Mouse (Mus musculus): ENCODE measurements around the gene Veph1. TPM values are rescaled to one million over a fixed set of nuclear protein-coding genes. Genes with fewer than 3 reads are reported as not detected.

The Veph1 gene
- total RNA-seq, 2 experiments from 2014 or later = not detected

- ATAC-seq (replicated peaks; ENCODE audit: low FRiP score, low TSS enrichment, poor library complexity, severe bottlenecking) = no peak
Observed at GRCm38 (mm10) chr3:66055652-66056051, 241.0 kb downstream of the Veph1 start.

GRCm38 (mm10) chr3:66050092-66050886 is 246.3 kb downstream of the Veph1 start:
- no peak for ATAC-seq (replicated peaks; ENCODE audit: low FRiP score, low TSS enrichment, poor library complexity, severe bottlenecking)

GRCm38 (mm10) chr3:66040857-66041494 is 255.7 kb downstream of the Veph1 start:
- no peak for ATAC-seq (replicated peaks; ENCODE audit: low FRiP score, low TSS enrichment, poor library complexity, severe bottlenecking)

GRCm38 (mm10) chr3:66035226-66035625 is 261.4 kb downstream of the Veph1 start:
- ATAC-seq (replicated peaks; ENCODE audit: low FRiP score, low TSS enrichment, poor library complexity, severe bottlenecking) = no peak

- no peak for ATAC-seq (replicated peaks; ENCODE audit: low FRiP score, low TSS enrichment, poor library complexity, severe bottlenecking)
Observed at GRCm38 (mm10) chr3:66033346-66033745, 263.3 kb downstream of the Veph1 start.

- ATAC-seq (replicated peaks; ENCODE audit: low FRiP score, low TSS enrichment, poor library complexity, severe bottlenecking) = no peak
Observed at GRCm38 (mm10) chr3:66025454-66025853, 271.2 kb downstream of the Veph1 start.

- no peak for ATAC-seq (replicated peaks; ENCODE audit: low FRiP score, low TSS enrichment, poor library complexity, severe bottlenecking)
Observed at GRCm38 (mm10) chr3:66024220-66024792, 272.3 kb downstream of the Veph1 start.

- ATAC-seq (replicated peaks; ENCODE audit: low FRiP score, low TSS enrichment, poor library complexity, severe bottlenecking) = no peak
Observed at GRCm38 (mm10) chr3:66019171-66019570, 277.5 kb downstream of the Veph1 start.

- ATAC-seq (replicated peaks; ENCODE audit: low FRiP score, low TSS enrichment, poor library complexity, severe bottlenecking) = no peak
Observed at GRCm38 (mm10) chr3:66007632-66008401, 288.8 kb downstream of the Veph1 start.

GRCm38 (mm10) chr3:66004989-66005388 is 291.6 kb downstream of the Veph1 start:
- ATAC-seq (replicated peaks; ENCODE audit: low FRiP score, low TSS enrichment, poor library complexity, severe bottlenecking) = no peak

GRCm38 (mm10) chr3:66004220-66004951 is 292.3 kb downstream of the Veph1 start:
- ATAC-seq (replicated peaks; ENCODE audit: low FRiP score, low TSS enrichment, poor library complexity, severe bottlenecking) = no peak

Other genes starting within 250 kb of the Veph1 start
- not detected in 2 replicates for gene Ptx3, start 76.9 kb downstream of the Veph1 start, total RNA-seq (2014; fragmentation: Nextera tagmentation)
- gene Ptx3, start 76.9 kb downstream of the Veph1 start, total RNA-seq (2017) = not detected in 2 replicates

Measured in megakaryocyte-erythroid progenitor cell, adult 5-6 weeks (primary cell).